Mouse (Mus musculus): ENCODE measurements around the gene Slc16a13.

DNA sequence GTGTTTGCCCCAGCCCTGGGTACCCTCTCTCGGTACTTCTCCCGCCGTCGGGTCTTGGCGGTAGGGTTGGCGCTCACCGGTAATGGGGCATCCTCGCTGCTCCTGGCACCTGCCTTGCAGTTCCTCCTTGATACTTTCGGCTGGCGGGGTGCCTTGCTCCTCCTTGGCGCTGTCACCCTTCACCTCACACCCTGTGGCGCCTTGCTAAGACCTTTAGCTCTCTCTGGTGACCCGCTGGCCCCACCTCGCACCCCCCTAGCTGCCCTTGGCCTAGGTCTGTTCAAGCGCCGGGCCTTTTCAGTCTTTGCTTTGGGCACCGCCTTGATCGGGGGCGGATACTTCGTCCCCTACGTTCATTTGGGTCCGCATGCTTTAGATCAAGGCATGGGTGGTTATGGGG, 5.6 kb downstream of the Slc16a13 start:
- no peak for TF ChIP-seq CHD2 (IDR thresholded peaks at IDR 0.05; ENCODE audit: low read depth, low read length)
- no peak for TF ChIP-seq MAFK (IDR thresholded peaks at IDR 0.05; ENCODE audit: insufficient read depth, low read depth, low read length)
